Mouse (Mus musculus) small intestine, adult 10 weeks (tissue): Measurements from ENCODE around the gene Sfxn4. TPM values are rescaled to one million over a fixed set of nuclear protein-coding genes. Genes with fewer than 3 reads are reported as not detected.

Source experiments
- polyA plus RNA-seq: library from polyadenylated mRNA; stranded (reverse); fragments of 350-450 nt; fragmentation: Illumina TruSeq; extraction: RNeasy Lipid Tissue Mini Kit (QIAGEN cat#74804); gene quantifications from one replicate; pipeline ENCODE4 v1.2.3, GENCODE M21; 2014; ENCODE audit warnings: low replicate concordance

Sfxn4 gene
- polyA plus RNA-seq, result 1.8 TPM

DNA sequence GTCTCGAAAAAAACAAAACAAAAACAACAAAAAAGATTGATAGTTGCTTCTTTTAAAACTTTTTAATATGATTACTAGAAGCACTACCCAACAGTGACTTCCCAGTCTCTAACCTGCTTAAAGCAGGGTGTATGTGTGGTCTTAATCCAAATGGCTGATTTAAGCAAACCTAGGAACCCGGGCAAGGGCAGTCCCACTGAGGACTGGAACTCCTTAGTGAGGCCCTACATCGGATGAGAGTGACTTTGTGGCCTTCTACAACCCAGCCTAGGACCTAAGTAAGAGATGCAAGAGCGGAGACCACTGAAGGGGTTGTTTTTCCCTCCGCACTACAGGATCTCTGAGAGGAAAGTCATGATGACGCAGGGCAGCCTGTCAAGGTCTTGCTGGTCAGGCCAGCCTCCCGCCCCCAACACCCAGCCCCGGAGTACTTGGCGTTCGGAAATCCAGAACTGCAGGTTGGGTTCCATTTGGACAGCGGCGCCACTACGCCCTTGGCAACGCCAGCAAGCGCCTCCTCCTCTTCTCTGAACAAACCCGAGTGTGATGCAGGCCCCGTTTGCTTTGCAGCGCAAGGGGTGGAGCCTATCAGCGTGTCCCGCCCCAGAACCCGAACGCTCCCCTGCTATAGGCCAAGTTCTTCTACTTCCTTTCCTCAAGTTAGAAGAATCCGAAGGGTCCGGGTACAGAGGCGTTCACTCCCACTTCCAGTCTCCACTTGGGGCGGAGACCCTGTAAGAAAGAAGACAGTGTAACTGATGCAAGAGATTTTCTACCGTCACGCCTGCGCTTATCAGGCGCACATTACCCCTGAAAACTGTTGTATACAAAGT is at the start of gene Sfxn4:
Sfxn4 (minus strand) TSS at position 612 of the 833 bp plus-strand sequence.

DNA sequence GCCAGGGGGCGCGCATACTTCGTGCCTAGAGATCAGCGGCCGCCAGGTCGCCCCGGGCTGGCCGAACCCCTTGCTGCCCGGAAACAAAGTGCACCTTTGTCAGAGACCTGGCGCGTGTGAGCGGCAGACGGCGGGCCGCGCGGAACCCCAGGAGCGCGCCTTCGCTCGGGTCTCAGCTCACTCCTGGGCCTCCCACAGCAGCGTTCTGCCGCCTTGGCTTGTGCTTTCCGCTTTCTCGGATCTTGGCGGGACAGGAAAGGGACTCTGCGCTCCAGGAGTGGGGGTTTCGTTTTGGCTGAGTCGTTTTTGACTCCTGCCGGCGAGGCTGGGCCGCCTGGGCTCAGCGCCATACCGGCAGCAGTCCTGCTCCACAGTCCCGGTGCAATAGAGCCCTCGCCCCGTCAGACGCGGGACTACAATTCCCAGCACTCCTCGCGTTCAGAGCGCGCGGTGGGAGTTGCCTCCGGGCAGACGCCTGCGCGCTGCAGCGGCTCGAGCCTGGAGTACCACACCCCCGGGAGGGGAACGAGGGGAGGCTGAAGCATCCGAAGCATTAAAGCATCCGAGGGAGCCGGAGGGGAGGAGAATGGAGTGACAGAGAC is 28.5 kb upstream of the Sfxn4 start, which contains the start of gene Grk5:
Grk5 (plus strand) TSS at position 36 of the 602 bp plus-strand sequence.

DNA sequence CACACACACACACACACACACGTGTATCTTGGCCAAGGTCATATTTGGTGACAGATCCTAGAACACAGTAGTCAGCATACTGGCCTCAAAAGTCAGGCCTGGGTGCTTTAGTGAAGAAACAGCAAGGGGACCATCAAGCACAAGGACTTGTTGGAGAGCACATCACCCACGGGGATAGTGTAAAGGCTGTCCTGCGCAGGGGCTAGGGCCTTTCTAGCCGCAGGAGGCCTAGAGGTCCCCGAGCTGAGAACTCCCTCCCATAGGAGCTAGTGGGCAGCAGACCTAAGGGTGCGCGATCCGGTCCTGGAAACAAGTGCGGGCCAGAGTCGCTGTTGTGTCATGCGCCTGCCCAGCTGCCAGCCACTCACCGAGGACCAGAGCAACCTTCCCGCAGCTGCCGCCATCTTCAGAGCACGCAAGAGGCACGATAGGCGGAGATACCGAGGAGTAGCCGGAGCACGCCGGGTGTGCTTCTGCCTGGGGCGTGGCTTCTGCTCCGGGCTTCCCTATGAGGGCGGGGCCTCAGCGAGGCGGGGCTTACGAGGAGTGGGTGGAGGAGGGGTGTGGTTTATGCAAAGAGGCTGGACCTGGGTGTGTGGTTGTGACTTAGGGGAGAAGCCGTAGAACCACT is 12.9 kb upstream of the Sfxn4 start, which contains the start of gene Prdx3:
Prdx3 (minus strand) TSS at position 493 of the 631 bp plus-strand sequence.

DNA sequence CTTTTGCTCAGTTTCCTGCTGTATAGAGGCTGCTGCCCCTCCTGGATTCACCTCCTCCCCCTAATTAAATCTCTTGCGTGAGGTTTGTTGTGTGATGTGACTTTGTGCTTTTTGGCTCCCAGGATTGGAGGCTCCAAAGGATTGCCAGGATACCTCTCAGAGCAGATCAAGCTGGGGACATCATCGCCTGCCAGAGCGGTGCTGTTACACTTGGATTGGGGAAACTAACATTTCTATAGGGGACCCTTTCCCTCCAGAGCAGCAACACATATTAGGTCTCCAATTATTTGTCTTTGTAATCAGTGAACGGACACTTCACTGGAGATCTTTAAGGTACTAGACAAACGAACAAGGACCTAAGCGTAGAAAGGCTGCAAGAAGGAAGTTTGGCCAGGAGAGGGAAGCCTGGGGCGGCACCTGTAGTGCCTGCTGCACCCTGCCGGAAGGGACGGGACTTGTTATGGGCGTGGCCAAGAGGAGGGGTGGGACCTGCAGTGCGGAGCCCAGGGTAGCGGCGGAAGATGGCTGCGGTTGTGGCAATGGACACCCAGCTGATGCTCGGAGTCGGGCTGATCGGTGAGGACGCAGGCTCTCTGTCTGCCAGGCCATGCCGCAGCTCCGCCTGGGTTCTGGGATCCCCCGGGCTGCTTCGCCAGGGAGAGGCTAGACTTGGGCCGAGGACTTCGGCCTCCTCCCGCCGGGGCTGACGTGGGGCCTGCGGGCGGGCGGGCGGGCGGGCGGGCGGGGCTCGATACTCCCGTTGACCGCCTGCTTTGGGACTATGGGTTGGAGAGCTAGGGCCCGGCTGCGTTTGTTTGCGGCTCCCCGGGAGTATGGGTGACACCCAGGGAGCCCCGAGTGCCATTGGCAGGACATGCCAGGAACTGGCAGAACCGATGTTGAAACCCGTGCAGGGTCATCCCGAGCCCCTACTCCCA is 49.9 kb downstream of the Sfxn4 start, which contains the start of gene Fam45a:
Fam45a (plus strand) TSS at position 488 of the 938 bp plus-strand sequence.

DNA sequence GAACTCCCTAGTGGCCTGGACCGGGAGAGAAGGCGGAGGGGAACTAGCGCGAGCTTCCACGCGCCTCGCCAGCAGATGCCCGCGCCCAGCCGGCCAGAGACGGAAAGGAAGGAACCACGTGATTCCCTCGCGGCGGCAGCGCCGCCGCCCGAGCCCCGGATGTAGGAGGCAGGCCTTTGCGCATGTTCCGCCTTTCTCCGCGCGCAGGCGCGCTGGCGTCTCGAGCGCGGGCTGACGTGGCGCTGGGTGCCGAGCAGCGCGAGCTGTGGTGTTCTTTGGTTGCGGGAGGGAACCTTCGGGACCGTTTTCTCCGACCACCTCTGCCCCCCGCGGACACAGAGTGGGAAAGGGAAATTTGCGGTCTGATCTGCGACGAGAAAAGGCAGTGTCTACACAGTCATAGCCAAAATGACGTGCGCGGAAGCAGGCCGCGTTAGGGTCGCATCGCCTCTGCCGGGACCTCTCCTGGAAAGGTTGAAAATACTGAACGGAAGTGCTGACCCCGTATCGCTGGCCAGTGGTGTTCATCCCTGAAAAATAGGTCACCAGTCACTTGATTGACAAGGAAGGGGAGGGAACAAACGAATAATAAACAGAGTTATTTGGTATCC is 70.6 kb downstream of the Sfxn4 start, which contains the start of gene Eif3a:
Eif3a (minus strand) TSS at position 108 of the 611 bp plus-strand sequence.

Other genes starting within 250 kb of the Sfxn4 start
- gene Nanos1, start 105.5 kb downstream of the Sfxn4 start, polyA plus RNA-seq, result 1.4 TPM
- gene Eif3a, start 70.8 kb downstream of the Sfxn4 start, polyA plus RNA-seq, result 127 TPM
- 104 TPM for gene Fam45a, start 49.9 kb downstream of the Sfxn4 start, polyA plus RNA-seq
- 101 TPM for gene Prdx3, start 13.1 kb upstream of the Sfxn4 start, polyA plus RNA-seq
- 7.9 TPM for gene Grk5, start 28.3 kb upstream of the Sfxn4 start, polyA plus RNA-seq